Mouse (Mus musculus): Measurements from ENCODE around the gene Tmem9b.
A peak's percentile ranks its signal among the peaks of the same experiment; 100 is the strongest.

The Tmem9b gene

DNA sequence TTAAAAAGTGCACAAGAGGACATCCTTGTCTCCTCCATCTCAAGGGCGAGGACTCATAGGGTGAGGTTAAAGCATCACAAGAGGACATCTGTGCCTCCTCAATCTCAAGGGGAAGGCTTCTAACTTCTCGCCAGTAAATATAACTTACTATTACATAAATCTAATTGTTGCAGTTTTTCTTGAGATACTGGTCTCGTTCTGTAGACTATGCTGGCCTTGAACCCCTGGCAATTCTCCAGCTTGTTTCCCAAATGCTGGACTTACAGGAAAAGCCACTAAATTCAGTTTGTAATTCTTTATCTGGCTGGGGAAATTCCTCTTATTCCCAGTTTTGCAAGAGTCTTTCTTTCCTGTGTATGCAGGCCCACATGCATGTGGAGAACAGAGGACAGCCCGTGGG is 17.9 kb downstream of the Tmem9b start:
- no peak for DNase-seq

DNA sequence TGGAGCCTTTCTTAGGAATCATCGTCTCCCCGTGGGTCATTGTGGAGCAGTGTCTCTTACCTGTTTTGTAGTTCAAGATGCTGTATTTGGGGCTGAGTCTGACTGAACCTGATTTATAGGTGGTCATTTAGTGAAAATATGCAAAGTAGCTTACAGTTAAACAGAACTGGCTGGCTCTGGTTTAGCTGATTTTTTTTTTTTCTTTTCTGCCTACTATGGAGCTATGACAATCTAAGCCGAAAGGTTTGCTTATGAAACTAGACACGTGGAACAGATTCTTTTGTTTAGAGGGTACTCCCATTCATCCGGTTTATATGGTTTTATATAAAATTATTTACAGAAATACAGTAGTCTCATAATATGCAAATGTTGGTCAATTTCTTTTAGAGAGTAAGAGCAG is 21.0 kb downstream of the Tmem9b start, which contains the start of gene Ascl3:
Gene Ascl3 (minus strand): TSS at position 101 of the 400 bp plus-strand sequence.
- no peak for DNase-seq

DNA sequence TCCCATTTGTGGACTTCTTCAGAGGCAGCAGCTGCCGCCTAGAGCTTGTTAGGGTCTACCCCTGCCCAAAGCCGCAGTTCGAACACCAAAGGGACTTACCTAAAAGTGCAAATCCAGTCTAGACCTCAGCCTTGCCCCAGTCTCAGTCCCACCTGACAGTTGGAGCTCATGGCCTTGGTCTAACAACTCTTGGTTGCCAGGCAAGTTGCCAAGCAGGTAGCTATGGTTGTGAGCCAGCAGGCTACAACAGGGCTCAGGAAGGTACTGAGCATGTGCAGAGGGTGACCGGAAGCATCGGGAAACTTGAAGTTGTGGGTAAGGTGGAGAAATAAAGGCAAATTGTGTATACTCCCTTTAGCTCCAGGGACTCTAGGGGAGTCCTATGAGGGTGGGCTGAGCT is 29.0 kb downstream of the Tmem9b start, which contains the start of gene BC051019:
Gene BC051019 (minus strand): TSS at position 154 of the 400 bp plus-strand sequence.
- no peak for DNase-seq

DNA sequence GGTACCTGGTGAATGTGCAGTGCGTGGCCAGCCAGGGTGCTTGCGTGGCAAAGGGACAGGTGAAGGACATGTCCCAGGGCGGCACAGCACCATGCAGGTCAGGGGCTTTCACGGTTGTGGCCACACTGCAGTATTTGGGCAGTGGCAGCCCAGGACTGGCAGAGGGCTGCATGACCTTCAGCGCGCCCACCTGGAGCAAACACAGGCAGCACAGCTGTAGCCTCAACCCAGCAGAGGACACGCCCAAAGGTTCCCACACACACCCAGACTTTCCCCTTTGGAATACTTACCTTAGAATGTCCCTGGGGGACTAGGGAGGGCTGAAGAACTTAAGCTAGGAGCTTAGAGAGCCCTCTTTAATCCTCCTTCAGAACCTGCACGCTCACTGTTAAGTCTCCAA is 29.6 kb downstream of the Tmem9b start:
- no peak for DNase-seq

DNA sequence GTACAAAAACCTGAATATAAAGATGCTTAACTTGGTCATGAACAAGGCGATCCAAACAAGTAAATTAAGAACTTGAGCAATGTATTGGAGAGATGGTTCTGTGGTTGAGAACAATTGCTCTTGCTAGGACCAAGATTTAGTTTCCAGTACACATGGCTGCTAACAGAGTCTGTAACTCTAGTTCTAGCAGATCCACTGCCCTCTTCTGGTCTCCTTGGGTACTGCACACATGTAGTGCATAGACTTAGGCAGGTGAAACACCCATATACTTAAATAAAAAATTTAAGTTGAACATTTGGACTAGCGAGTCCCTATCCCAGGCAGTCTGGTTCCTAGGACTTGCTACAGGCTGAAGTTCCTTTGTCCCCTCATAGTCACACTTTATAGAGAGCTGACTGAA is 30.1 kb downstream of the Tmem9b start:
- DNase-seq, result no peak

DNA sequence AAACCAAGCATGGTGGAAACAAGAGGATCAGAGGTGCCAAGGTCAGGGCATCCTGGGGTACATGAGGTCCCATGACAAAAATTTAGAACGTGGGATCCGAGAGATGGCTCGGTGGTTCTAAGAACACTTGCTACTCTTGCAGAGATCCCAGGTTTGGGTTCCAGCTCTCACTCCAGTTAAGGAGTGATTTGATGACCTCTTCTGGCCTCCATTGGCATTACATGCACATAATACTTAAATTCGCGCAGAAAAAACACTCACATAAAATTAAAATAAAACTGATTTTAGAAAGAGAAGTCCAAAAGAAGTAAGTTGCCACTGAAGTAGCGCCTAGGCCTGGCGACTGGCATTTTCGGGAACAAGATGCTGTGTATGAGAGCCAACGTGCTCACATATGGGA is 33.4 kb downstream of the Tmem9b start:
- DNase-seq, result no peak

DNA sequence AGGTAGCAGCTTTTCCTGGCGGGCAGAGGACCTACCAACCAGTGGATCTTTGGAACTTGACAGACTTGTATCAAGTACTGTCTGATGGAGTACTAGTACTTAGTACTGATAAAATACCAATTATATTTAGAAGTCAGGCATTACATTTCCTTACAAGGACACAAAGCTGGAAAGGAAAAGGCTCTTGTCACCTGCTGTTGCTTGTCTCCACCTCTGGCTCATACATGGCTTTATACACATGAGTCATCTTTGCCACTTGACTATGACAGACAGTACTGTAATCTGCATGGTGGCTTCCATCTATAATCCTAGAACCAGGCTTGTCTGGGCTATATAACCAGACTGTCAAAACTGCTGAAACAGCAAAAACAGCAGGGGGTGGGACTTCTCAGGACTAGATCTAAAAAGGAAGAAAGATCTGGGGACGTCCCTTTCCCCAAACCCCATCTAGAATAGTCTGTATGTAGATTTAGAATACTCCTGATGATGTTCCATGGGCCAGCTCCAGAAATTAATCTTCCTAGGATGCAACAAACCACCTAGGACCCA is 39.2 kb downstream of the Tmem9b start:
- DNase-seq, result no peak

DNA sequence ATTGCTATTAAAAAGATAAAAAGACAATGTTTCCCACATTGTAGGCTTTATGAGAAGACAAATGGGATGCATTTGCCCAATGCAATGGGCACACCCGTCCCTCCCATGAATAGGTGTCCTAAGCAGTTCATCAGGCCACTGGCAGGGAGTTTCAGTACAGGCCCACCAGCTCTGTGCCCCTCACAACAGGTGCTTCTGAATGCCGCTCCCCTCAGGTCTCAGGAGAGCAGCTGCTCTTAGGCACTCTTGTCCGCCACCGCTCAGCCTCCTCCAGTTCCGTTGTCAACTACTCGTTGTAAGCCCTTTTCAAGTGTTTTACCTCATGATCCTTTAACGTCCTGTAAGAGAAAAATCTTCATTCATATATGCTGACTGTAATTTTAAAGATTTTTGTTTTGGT is 40.5 kb downstream of the Tmem9b start:
- DNase-seq, result no peak

DNA sequence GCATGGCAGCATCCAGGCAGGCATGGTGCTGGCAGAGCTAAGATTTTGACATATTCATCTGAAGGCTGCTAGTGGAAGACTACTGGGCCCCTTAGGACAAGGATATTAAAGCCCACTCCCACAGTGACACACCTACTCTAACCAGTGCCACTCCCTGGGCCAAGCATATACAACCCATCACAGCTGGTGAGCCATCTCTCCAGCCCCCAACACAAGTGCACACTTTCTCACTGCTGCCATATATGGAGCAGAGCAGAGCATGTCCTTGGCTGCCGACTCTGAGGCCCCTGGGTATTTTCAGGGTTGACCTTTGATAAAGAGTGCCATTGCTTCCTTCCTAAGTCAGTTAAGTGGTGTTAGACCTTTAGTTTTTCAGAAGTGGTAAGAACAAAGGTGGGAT is 42.6 kb downstream of the Tmem9b start:
- DNase-seq, result no peak

DNA sequence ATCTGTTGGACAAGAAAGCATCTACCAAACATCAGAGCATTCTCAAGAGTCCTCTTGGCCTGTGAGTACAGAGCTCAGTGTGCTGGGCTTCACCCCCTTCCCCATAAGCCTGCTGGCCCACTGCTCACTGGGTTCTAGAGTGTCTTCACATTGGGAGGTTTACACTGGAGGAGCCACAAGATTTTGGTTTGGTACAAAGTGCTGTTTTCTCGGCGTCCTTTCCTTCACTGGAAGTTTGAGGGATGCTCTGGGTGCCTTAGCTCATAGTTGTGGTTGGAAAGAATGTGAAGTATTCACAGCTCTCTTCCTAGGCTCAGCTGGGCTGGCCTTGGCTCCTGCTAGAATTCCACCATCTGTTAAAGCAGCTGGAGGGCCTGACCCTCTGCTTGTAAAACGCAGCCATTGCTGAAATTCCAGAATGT is 43.7 kb downstream of the Tmem9b start:
- no peak for DNase-seq

DNA sequence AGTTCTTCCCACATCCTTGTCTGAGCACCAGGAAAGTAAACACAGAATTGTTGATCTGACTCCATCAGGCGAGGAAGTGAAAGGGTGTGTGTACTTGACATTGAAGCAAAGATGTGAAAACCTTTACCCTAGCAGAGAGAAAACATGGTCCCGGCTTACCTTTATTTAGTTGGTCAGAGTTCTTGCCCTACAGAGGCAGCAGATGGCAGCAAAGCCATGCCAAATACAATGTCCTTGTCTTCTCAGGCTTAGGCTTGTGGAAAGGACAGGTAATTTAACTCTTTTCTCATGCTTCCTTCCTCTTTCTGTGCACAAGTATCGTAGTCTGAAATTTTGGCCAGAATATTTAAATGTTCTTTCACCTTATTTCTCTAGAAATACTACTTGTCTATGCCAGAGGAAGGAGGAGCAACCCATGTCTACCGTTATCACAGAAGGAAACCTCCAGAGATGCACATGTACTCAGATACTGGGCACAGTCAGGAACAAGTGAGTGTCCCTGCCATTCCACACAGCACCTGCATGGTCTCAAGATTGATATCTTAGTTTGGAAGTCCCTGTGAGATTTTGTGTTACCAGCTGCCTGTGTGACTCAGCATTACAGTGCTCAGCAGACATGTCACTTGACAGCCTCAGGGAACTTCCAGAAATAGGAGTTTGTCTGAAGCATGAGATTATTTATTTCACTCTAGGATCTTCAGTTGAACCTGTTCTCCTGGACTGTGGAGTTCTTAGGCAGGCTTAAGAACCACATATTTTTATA is 45.5 kb downstream of the Tmem9b start:
- DNase-seq, result peak; percentile 34 to 45

DNA sequence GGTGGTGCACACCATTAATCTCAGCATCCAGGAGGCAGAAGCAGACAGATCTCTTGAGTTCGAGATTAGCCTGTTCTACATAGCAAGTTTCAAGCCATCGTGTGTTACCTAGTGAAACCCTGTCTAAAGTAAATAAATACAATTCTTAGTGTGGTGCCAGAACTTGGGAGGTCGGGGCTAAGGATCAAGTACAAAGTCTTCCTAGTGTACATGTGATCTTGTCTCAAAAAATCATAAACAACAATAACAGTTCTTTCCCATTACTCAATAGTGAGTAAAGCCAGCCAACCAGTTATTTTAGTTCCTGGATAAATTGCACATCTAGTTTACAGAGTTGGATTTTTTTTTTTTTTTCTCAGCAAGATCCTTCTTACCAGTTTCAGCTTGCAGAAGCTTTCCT is 48.2 kb downstream of the Tmem9b start:
- no peak for DNase-seq

DNA sequence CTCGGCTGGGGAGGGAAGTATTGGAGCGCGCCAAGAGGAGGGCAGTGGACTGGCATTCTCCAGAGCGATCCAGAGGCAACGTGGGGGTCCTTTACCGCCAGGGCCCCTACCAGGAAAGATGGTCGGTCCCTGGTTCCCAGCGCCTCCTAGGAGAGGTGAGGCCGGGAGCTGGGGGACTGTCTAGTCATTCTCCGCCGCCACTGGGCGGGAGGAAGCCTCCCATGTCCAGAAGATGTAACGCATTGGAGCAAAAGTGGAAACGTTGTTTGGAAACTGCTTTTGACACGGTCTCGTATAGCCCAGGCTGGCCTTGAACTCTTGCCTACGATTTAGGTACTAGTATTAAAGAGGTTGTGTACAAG is 48.7 kb downstream of the Tmem9b start:
- no peak for DNase-seq

DNA sequence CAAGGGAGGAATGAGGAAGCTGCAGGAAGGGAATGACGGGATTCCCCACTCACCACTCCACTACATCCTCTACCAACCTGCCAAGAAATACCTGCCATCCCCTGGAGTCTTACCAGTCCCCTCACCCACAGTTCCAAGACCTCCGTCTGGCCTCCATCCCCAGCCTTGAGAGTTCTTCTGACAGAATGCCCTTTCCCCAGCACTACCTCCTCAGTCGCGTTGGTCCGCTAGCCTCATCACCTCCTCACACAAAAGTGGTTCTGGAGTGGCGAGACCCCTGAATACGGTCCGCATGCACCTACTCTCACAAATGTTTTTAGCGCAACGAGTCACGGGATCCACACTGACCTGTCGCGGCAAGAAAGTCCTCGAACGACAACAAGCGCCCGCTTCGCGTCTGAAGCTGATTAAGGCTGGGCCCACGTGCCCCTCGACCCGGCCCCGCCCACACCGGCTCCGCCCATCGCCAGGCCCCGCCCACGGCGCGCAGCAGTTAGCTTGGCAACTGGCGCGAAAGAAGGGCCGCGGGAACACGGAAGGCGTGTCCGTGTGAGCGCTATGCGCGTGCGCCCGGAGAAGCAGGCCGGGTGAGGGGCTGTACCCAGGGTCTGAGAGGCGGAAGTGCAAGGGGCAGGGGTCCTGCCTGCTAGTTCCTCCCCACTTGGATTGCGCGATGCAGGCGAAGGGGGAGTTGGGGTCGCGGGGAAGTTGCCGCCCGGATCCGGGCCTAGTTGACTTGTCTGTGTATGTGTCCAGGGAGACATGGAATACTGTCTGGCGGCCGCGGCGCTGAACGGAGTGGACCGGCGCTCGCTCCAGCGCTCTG is 49.3 kb downstream of the Tmem9b start, which contains the start of the genes St5 and Akip1:
Gene St5 (minus strand): TSS at position 416 of the 826 bp plus-strand sequence.
Gene Akip1 (plus strand): TSS at position 501 of the 826 bp plus-strand sequence.
- peak; percentile 97 for DNase-seq

DNA sequence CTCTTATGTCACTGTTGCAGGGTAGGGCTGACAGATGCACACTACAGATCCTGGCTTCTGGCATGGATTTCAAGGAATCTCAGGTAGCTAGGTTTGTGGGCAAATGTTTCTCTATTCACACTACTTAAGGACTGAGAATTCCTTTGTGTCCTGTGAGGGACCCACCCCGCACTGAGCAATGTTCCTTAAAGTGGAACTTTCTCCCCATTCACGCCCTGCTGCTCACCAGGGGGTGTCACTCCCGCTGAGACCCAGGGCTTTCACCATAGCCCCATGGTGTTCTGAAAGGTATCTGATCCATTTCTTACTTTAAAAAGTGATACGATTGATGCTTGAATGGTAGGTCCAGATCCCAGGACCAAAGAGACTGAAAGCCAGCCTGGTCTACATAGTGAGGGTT is 50.0 kb downstream of the Tmem9b start:
- DNase-seq, result no peak

DNA sequence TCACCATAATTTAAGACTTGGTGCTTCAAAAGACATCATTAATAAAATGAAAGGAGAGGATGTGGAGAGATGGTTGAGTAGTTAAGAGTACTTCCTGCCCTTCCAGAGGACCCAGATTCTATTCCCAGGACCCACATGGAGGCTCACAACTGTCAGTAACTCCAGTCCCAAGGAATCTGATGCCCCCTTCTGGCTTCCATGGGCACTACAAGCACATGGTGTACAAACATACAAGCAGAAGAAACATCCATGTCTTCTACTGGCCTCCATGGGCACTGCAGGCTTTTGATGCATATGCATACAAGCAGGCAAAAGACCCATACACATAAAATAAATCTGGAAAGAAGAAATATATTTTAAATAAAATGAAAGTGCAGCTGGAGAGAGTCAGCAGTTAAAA is 52.5 kb downstream of the Tmem9b start:
- DNase-seq, result no peak

DNA sequence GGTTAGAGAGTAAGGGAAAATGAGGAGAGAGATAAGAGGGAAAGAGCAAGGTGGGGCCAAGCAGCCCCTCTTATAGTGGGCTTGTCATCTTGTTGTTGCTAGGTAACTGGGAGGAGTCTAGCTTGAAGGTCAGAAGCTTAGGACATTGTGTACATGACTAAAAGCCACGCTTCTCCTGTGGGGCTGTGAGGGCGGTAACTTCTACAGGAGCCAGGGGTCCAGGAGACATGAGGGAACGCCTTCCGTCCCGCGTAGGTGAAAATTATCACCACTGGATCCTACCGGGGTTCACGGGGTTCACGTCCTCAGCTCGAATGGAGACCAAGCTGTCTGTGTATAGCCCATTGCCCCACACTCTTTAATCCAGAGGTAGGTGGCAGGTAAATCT is 57.3 kb downstream of the Tmem9b start:
- DNase-seq, result no peak

DNA sequence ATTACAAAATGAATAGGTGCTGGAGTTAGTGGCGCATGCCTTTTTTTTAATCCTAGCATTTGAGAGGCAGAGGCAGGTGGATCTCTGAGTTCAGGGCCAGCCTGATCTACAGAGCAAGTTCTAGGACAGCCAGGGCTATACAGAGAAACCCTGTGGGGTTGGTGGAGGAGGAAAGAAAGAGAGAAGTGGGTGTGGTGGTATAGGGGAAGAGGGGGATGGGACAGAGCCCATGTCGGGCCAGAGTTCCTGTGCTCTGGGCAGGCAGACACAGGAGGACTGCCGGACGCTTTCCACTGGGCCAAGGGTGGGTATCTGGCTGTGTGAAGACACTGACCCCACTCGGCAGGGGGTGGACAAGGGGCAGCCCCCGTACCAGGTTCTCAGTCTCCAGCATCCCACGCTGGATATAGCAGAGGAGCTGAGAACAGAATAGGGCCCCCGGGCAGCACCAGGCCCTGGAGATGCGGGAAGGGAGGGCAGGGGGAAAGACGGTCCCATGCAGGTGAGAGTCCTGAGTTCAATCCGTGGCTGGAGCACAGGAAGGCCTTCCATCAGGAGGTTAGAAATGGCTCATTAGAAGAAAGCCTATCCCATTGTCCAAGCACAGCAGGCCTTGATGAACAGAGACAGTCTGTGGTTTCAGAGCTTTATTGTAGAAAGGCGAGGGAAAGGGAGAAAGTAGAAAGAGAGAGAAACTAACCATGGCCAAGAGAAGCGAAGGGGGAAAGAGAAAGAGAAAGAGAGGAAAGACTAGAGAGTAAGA is 57.9 kb downstream of the Tmem9b start:
- no peak for DNase-seq

DNA sequence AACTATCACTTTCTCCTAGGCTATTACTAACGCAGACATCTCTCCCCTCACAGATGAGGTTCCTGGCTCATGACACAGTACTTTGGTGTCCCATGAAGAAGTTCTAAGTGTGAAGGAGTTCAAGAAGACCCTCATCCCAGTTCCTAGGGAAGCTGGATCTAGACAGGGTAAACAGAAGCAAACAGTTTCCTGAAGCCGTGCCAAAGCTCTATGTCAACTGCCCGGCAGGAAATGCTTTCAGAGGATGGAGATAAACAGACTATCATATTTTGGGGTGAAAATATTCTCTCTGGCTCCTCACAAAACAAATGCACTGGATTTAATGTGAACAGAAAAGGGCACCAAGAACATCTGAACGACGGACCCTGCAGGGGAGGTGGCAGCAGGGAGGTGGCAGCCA is 61.7 kb downstream of the Tmem9b start:
- DNase-seq, result no peak

DNA sequence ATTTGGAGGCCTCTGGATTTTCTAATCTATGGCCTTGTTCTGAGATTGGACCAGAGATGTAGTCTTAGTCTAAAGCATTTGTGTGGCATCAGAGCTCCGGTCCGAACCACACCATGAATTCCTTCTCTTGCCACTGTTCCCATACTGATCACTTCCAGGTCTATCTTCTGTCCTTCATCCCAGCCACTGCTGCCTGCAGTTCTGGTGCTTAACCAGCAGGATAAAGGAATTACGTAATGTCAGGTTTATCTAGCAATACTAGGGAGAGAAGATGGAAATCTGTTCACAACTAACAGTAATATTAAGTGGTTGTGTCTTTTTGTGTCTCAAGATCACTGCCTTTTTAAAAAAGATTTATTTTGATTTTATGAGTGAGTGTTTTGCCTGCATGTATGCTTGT is 62.6 kb downstream of the Tmem9b start:
- DNase-seq, result no peak

DNA sequence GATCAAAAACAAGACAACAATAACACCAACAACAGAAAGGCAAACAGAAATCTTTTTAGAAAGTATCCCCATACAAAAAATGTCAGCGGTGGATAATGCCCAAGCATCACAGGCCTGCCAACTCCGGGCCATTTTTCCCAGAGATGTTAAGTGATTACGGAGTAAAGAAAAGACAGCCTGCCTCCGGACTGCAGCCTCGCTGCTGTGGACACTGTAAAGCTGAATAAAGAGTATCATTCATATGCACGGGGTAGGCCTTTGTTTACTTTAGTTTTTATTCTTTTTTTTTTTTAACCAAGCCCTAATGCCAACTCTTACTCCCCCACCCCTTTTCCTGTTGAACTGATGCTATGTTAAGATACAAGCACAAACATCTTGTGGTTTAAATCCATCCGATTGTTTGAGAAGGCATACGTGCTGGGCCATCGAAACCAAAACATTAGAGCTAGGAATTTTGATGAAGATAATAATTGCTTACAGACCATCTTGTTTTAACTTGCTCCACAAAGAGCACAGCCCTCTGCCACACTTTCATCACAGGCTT is 66.0 kb downstream of the Tmem9b start:
- no peak for DNase-seq
